Mouse (Mus musculus) testis, postnatal 14 days (tissue): Measurements from ENCODE around the gene 4930558C23Rik.
"Not testable (repeated sequence)": the region's sequence is repeated elsewhere in the genome, so short reads cannot be mapped to it uniquely, and the experiment has no call there.

Source experiments
- DNase-seq: peaks from one replicate; pipeline ENCODE4 v3.0.0; 2021; ENCODE audit warnings: low spot score

The 4930558C23Rik gene

DNA sequence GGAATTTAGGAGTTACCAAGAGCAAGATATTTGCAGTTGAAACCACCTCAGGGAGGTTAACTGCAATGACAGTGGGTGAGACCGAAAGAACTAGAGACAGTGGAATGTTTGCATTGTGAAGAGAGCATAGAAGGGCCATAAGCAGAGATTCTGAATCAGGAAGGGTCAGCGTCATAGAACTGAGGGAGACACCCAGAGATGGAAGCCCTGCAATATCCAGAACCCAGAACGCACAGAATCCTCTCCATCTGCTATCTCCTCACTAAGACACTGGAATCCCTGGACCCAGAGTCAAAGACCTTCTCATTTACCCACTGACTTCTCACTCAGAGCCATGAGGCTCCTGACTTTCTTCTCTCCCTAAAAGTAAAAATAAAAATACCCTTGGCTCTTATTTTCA, at the start of gene 4930558C23Rik:
TSS of gene 4930558C23Rik (minus strand) at position 101 of the 400 bp plus-strand sequence.
- DNase-seq = no peak

DNA sequence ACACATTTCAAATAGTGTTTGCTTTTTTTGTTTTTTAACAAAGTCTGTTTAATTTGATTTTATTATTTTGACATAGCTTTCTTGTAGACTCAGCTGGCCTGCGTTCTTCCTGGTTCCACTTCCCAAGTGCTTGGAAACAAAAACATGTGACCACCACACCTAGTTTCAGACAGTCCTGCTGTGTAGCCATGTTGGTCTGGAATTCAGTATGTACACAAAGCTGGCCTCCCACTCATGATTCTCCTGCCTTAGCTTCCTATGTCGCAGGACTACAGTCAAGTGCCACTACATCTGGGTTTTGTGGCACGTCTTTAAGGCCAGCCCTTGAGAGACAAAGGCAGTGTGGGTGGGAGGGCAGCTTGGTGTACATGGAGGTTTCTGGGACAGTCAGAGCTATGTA, 48.3 kb upstream of the 4930558C23Rik start:
- DNase-seq = no peak

DNA sequence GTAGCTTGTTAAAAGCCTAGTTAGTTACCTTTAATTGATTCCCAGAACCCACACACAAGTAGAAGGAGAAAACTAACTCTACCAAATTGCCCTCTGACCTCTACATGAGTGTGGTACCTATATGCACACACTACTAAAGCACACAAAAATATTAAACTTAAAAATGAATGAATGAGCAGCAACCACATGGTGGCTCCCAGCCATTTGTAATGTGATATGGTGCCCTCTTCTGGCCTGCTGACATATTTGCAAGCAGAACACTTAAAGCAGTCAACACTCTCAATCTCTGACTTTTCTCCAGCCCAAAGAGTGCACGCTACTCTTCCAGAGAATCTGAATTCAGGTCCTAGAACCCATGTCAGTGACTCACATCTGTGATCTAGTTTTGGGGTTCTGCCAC, 47.8 kb upstream of the 4930558C23Rik start:
- DNase-seq = no peak

DNA sequence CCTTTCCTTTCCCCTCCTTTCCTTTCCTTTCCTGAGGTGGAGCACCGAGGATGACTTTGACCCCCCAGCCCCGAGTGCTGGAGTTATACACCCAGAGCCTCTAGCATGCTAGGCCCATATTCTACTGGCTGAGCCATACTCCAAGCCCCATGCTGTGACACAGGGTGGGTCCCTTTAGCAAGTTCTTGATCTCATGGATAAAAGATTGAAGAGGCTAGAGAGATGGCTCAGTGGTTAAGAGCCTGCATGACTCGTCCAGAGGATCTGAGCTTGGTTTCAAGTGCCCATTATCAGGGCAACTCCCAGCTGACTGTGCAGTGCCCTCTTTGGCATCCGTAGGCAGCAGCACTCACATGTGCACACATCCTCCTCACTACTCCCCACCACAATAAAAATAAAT, 42.7 kb upstream of the 4930558C23Rik start:
- DNase-seq = no peak

DNA sequence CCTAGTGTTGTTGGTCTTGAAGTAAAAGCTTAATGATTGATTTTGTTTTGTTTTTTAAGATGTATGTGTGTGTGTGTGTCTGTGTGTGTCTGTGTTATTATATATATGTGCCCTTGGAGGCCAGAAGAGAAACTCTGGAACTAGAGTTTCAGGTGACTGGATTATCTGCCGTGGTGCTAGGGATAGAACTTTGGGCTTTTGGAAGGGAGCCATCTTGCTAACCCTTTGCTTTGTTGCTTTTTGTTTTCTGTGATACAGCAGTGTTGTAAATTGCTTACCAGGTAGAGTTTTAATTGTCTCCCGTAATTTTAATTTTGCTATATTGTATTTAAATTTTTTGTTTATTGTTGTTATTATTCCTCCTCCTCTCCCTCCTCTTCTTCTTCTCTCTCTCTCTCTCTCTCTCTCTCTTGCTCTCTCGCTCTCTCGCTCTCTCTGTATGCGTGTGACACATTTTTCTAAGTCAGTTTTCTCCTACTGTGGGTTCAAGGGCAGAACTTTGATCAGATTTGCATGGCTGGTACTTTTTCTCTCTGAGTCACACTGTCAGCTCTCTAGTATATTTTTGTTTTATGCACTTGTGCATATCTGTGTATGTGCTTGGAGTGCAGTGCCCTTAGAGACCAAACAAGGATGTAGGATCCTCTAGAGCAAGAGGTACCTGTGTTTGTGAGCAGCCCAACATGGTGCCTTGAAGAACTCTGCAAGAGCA, 39.9 kb upstream of the 4930558C23Rik start:
- DNase-seq = no peak

DNA sequence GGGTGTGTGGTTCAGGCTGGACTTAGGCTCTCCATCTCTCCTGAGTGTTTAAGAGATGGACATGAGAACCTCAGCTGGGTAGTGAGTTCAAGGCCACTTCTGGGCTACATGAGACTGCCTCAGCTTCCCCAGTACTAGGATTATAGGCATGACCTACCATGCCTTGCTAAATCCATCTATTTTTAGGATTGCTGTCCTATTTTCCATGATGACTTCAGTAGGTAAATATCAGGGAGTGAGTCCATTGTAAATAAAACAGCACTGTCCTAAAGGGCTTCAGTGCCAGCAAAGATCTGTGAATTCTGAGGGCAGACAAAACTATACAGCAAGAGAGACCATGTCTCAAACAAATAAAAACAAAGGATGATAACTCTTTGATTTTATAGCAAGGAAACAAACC, 37.0 kb upstream of the 4930558C23Rik start:
- DNase-seq = no peak

DNA sequence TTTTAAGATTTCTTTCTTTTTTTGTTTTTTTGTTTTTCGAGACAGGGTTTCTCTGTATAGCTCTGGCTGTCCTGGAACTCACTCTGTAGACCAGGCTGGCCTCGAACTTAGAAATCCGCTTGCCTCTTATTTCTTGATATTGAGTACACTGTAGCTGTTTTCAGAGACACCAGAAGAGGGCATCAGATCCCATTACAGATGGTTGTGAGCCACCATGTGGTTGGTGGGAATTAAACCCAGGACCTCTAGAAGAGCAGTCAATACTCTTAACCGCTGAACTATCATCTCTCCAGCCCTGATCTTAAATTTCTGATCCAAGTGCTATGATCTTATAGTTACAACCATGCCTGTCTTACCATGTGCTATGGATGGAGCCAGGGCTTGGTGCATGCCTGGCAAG, 36.0 kb upstream of the 4930558C23Rik start:
- DNase-seq = not testable (repeated sequence)

DNA sequence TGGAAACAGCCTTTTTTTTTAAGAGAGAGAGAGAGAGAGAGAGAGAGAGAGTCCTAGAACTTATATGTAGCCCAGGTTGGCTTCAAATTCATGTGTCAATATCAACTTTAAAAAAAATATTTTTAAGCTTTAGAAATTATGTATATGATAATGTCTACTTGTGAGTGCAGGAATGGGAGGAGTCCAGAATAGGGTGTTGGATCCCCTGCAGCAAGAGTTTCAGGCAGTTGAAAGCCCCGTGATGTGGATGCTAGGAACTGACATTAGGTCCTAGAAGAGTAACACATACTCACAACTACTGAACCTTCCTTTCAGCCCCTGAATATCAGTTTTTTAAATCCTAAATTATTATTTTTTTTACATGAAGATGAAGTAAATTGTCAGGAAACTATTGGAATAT, 32.9 kb upstream of the 4930558C23Rik start:
- no peak for DNase-seq

DNA sequence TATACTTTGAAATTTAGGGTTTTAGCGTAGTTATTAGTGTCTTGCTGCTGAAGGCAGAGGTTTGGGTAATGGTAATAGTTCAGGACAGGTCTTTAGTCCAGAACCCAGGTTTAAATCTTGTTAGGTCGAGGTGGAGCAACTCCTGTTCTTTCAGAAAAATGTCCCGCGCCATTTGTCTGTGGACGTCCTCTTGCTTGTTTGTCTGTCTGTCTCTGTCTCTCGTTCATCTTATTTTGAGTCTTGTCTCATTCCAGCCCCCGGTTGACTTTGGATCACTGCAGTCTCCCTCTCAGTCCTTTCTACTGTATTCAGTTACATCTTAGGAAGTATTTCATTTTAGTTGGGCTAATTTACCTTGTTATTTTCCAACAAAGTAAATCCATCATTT, 32.3 kb upstream of the 4930558C23Rik start:
- no peak for DNase-seq

DNA sequence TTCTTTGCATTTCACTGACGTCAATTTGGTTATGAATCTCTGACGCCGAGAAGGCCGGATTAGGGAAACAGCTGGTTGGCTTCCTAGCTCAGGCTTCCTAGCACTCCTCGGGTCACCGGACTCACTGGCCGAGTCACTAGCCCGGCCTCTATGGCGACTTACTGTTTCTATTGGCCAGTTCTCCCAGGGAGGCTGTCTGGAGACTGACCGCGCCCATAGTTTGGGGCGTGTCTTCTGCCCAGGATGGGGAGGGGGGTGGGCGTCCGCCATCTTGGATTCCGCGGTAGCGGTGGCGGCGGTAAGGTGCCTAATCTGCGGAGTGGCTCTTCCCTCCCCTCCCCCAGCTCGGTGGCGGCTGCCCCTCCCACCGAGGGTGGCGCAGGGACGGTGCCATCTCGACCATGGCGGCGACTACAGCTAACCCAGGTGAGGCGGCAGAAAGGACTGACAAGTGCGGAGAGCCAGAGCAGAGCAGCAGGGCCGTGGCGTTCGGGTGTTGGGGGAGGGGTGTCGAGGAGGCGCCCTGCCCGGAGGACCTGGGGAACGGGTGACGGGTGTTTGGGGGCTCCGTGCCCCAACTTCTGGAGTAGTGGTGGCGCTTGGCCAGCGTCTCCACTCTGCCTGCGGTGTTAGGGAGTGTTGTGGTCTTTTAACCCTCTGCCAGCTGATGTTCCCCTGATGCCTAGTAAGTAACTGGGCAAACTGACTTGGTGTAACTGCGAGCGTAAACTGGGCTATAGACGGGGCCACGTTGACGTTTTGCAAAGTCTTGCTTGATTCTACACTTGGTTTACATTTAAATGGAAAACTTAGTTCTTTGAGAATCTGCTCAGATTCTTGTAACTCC, 31.7 kb upstream of the 4930558C23Rik start, which contains the start of gene Arnt:
TSS of gene Arnt (plus strand) at position 253 of the 847 bp plus-strand sequence.
- DNase-seq = peak; percentile 94

DNA sequence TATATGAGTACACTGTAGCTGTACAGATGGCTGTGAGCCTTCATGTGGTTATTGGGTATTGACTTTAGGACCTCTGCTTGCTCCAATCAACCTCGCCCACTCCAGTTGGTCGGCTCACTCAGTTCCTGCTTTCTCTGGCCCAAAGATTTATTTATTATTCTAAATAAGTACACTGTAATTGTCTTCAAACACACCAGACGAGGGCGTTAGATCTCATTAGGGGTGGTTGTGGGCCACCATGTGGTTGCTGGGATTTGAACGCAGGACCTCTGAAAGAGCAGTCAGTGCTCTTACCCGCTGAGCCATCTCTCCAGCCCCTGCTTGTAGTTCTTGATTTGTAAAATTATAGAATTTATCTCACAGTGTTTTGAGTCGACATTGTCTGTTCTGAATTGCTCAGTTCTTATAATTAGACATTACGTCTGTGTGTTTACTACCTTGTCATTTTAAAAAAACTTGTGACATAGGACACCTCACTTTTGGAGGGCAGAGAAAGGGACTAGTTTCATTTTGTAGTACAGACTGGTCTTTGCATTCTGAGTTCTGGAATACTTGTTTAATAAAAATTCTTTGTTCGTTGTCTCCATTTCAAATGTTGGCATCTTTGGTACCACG, 30.8 kb upstream of the 4930558C23Rik start:
- no peak for DNase-seq

DNA sequence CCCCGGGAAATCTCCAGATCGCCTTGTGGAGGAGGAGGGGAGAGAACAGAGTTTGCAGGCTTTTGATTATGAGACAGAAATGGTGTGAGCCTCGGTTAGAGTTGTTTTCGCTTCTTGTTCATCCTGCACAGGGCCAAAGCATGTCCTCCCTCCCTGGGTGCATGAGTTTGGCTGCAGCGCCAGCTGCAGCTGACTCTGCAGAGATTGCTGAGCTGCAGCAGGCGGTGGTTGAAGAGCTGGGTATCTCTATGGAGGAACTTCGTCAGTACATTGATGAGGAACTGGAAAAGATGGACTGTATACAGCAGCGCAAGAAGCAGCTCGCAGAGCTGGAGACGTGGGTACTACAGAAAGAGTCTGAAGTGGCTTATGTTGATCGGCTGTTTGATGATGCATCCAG, 25.8 kb upstream of the 4930558C23Rik start:
- not testable (repeated sequence) for DNase-seq

DNA sequence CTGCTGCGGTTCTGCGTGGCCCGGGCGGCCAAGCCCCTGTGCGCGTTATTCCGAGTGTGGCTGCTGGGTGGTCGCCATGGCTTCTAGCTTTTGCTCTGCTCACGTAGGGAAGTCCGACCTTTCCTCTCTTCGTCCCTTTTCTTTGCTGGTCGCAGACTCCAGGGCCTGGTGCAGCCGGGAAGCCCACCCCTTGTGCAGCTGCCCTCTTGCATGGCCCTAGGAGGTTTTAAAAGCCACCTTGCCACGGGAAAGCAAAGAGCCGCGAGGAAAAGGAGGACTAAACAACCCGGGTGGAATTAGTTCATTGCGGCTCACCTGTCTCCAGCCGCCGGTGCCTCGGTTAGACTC, 25.2 kb upstream of the 4930558C23Rik start:
- peak; percentile 48 for DNase-seq

DNA sequence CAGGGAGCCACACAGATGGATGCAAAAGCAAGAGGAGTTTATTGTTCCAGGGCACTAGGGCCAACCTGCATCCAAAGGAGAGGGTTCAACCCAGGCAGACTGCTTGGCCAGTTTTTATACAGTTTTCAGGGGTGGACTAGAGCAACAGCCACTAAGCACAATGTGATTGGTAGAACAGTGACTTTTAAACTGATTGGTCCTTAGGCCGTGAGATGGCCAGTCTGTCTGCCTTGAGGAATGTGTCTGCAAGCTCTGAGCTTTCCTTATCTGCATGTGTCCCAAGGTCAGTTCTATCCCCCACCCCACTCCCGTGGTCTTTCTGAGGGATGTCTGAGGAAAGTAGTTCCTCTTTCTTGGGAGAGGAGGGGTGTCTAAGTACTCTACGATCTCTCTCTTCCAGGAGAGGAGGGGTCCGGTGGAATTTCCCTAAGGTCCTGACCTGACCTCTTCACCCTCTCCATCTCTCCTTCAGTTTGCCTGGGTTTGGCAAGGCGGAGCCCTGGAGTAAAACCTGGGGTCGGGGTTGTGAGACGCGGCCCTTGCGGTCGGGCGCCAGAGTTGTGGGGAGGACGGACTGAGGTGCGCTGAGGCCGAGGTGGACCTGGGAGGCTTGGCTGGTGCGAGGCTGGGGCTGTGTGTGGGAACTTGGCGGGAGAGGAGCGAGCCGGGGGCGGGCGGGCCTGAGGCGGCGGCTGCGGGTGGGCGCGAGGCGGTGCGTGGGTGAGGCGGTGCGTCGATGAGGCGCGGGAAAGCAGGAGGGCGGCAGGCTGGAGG, 24.7 kb upstream of the 4930558C23Rik start:
- DNase-seq = peak; percentile 23

DNA sequence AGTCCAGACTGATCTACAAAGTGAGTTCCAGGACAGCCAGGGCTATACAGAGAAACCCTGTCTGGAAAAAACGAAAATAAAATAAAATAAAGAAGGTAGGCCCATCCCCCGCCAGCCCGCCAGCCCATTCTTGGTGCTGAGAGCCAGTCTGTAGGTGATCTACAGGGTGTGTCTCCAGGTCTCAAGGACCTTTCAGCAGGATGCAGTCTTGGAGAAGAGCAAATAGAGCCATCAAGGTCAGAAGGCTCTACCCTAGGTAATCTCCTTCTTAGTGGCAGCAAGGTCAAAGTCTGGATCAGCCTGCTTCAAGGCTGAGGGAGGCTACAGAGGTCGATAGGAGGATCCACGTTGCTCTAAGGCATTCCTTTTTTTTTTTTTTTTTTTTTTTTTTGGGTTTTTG, 23.8 kb upstream of the 4930558C23Rik start:
- not testable (repeated sequence) for DNase-seq

DNA sequence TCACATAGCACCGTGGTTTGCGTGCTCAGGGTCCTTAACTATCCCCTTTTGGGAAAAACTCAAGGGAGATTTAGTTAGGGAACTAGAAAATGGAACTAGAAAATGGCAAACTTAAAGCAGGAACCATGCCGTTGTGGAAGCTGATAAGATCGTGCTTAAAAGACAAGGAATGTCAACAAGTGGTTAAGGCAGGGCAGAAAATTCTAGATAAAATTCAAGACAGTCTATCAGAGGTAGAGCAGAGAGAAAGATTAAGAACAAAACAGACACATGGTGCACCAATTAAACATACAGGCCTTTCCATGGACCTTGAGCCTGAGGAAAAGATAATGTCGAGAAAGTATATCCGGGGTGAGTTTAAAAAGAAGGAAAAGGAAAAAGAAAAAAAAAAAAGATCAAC, 15.2 kb upstream of the 4930558C23Rik start:
- no peak for DNase-seq

DNA sequence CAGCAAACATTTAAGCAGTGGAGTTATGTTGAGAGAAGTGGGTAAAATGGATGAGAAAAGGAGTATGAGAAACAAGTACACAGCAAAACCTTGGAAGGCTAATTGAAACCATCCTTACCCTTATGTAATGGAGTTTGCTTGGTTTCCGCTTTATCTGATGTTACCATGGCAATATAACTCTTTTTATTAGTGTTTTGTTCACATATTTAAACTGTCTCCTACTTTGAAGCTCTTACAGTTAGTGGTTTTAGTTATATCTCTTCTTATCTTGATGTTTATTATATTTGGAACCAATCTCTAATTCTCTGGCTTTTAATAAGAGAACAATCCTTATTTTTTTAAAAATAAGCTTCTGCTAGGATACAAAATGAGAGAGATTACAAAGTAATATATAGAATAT, 9.6 kb upstream of the 4930558C23Rik start:
- no peak for DNase-seq

DNA sequence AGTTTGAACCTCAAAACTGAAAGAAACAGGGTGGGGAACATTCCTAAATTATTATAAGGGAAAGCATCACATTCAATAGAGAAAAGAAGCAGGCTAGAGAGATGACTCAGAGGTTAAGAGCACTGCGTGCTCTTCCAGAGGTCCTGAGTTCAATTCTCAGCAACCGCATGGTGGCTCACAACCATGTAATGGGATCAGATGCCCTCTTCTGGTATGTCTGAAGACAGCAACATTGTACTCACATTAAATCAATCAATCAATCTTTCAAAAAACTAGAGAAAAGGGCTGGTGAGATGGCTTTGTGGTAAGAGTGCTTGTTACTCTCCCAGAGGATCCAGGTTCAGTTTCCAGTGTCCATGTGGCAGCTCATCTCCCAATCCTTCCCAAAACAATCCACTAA, 6.2 kb upstream of the 4930558C23Rik start:
- no peak for DNase-seq

DNA sequence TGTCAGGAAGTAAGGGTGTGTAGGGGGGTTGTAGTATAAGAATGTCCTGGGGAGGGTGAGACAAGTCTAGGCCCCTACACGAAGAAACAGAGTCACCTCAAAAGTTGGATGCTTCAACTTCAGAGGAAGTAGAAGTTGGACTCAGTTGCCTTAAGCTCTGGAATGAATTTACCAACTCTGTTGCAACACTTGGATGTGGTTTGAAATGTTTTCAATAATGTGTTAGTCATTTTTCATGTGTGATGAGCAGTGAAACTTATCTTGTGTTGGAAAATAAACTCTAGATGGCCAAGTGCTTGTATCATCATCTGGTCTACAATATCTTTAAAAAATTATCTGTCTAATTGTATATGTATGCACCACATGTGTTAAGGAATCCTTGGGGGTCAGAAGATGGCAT, 5.1 kb upstream of the 4930558C23Rik start:
- no peak for DNase-seq

DNA sequence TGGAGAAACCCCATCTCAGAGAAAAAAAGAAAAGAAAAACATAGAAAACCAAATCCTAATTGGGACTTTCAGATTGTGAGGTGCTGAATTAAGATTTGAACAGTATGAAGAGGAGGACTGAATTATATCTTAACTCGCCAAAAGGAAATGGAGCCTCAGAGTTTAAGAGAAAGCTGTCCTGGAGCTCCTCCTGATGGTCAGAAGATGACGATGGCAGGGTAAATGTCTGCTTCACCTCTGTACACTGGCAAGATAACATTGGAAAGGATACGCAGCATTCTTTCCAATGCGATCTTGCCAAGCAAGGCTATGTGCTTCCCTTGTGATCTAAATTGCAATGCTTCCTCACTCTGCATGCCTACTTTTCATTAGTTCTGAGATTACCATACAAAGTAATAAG, 8.3 kb downstream of the 4930558C23Rik start:
- DNase-seq = no peak

DNA sequence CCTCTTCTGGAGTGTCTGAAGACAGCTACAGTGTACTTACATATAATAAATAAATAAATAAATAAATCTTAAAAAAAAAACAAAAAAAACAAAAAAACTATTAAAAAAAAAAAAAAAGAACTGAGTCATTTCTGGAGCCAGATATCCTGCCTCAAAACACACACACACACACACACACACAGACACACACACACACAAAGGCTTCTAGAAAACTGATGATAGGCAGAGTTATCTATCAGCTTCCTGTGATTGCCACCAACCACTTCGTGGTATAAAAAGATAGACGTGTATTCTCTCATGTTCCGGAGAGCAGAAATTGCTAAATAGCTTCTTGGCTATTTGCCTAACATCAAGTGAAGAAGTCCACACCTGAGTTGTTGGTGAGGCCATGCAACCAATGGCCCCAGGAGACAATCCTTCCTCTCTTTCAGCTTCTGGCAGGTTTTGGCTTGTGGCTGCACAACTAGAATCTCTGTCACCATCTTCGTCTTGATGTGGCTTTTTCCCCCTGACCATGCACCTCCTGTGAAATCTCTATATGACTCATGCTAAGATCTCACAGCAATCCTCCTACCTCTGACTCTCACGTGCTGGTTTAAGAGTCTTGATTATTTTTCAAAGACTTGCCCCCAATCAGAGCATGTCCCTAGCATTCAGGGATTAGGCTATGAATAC, 17.1 kb downstream of the 4930558C23Rik start:
- DNase-seq = no peak

DNA sequence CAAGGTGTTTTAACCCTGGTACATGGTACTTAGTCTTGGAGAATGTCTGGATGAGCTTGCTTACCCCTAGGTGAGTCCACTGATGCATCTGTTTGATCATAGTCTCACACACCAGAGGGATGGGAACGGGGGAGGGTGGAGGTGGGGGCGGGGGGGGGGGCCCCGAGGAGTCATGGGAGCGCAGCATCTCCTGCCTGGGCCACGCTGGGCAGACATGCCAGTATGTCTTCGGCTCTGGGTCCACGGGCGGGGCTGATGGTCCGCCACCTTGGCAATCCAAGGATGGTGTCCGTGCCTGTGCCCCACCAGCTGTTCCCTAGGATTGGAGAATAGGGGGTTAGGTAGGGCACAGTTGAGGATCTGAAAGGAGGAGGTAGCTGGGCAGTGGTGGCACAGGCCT, 29.4 kb downstream of the 4930558C23Rik start:
- no peak for DNase-seq
